Mouse (Mus musculus): ENCODE data around the gene Tmem101. TPM values are rescaled to one million over a fixed set of nuclear protein-coding genes. Genes with fewer than 3 reads are reported as not detected.

Tmem101 gene
- polyA plus RNA-seq, 1 experiment from 2014 or later = 32.8 TPM

- Histone ChIP-seq H3K9ac (replicated peaks; ENCODE audit: low read length) (no peak within 1 kb of the TSS), H3K27ac (replicated peaks; ENCODE audit: low read depth, low read length) (no peak within 1 kb of the TSS), H3K4me1 (ENCODE audit: control insufficient read depth, insufficient read depth, low read length) (0 out of 2 replicates have a peak, but pooled peaks cover 3% of the 10 kb centered on the region), H3K4me2 (ENCODE audit: low read length) (peak within 1 kb of the TSS; percentile 37), H3K9me3 (ENCODE audit: control insufficient read depth, low read length) (no peaks in the 10 kb centered on the region), H3K27me3 (ENCODE audit: control insufficient read depth, insufficient read depth, low read length) (peaks cover 56% of the 10 kb centered on the region), H3K36me3 (ENCODE audit: control insufficient read depth, insufficient read depth, low read length) (no peaks in the 10 kb centered on the region), H3K4me3 (replicated peaks; ENCODE audit: low read depth, low read length) (peak within 1 kb of the TSS; percentile 14; the same call in 1 of the 2 replicates)
- 2% methylated on average over 50 of the region's 50 CpGs for WGBS
- no peak for ATAC-seq (ENCODE audit: low FRiP score, low TSS enrichment)
- no peak for DNase-seq
These were observed 10.7 kb downstream of the Tmem101 start, which contains the start of gene Nags for GRCm38 (mm10) chr11:102145471-102146001. Nags (plus strand) TSS chr11:102145513.

GRCm38 (mm10) chr11:102144957-102145470 is 11.2 kb downstream of the Tmem101 start:
- ATAC-seq (ENCODE audit: low FRiP score, low TSS enrichment) = no peak
- 22% methylated on average over 13 of the region's 13 CpGs for WGBS
- Histone ChIP-seq H3K4me3 (replicated peaks; ENCODE audit: low read depth, low read length) (peak overlapping the region; percentile 14; the same call in 1 of the 2 replicates), H3K27ac (replicated peaks; ENCODE audit: low read depth, low read length) (no peak overlapping the region), H3K4me1 (ENCODE audit: control insufficient read depth, insufficient read depth, low read length) (0 out of 2 replicates have a peak, but pooled peaks cover 3% of the 10 kb centered on the region), H3K27me3 (ENCODE audit: control insufficient read depth, insufficient read depth, low read length) (peaks cover 56% of the 10 kb centered on the region), H3K4me2 (ENCODE audit: low read length) (peak overlapping the region; percentile 37), H3K9ac (replicated peaks; ENCODE audit: low read length) (no peak overlapping the region), H3K9me3 (ENCODE audit: control insufficient read depth, low read length) (no peaks in the 10 kb centered on the region), H3K36me3 (ENCODE audit: control insufficient read depth, insufficient read depth, low read length) (no peaks in the 10 kb centered on the region)
- no peak for DNase-seq

GRCm38 (mm10) chr11:102142355-102142754 is 13.8 kb downstream of the Tmem101 start:
- no peak for DNase-seq
- H3K9me3 ChIP-seq (ENCODE audit: control insufficient read depth, low read length) = no peaks in the 10 kb centered on the region
- no peak overlapping the region for H3K4me3 ChIP-seq (replicated peaks; ENCODE audit: low read depth, low read length)
- no peak overlapping the region for H3K27ac ChIP-seq (replicated peaks; ENCODE audit: low read depth, low read length)
- H3K4me2 ChIP-seq (ENCODE audit: low read length) = no peak overlapping the region
- H3K27me3 ChIP-seq (ENCODE audit: control insufficient read depth, insufficient read depth, low read length) = peaks cover 39% of the 10 kb centered on the region
- no peak overlapping the region for H3K9ac ChIP-seq (replicated peaks; ENCODE audit: low read length)
- no peaks in the 10 kb centered on the region for H3K36me3 ChIP-seq (ENCODE audit: control insufficient read depth, insufficient read depth, low read length)
- 0 out of 2 replicates have a peak, but pooled peaks cover 3% of the 10 kb centered on the region for H3K4me1 ChIP-seq (ENCODE audit: control insufficient read depth, insufficient read depth, low read length)
- 71% methylated on average over 7 of the region's 7 CpGs for WGBS
- no peak for ATAC-seq (ENCODE audit: low FRiP score, low TSS enrichment)

- 2% methylated on average over 5 of the region's 5 CpGs for WGBS
- Histone ChIP-seq H3K36me3 (ENCODE audit: control insufficient read depth, insufficient read depth, low read length) (no peaks in the 10 kb centered on the region), H3K9me3 (ENCODE audit: control insufficient read depth, low read length) (no peaks in the 10 kb centered on the region), H3K4me1 (ENCODE audit: control insufficient read depth, insufficient read depth, low read length) (0 out of 2 replicates have a peak, but pooled peaks cover 3% of the 10 kb centered on the region), H3K4me2 (ENCODE audit: low read length) (no peak overlapping the region), H3K27me3 (ENCODE audit: control insufficient read depth, insufficient read depth, low read length) (peaks cover 21% of the 10 kb centered on the region), H3K27ac (replicated peaks; ENCODE audit: low read depth, low read length) (no peak overlapping the region), H3K9ac (replicated peaks; ENCODE audit: low read length) (no peak overlapping the region), H3K4me3 (replicated peaks; ENCODE audit: low read depth, low read length) (no peak overlapping the region)
- no peak for ATAC-seq (ENCODE audit: low FRiP score, low TSS enrichment)
- peak; percentile 85 for DNase-seq
These were observed 15.7 kb downstream of the Tmem101 start for GRCm38 (mm10) chr11:102140508-102140907.

- DNase-seq (peak; percentile 90), ATAC-seq (ENCODE audit: low FRiP score, low TSS enrichment) (no peak)
- H3K4me3 ChIP-seq (replicated peaks; ENCODE audit: low read depth, low read length) = peak overlapping the region; percentile 20
- H3K9ac ChIP-seq (replicated peaks; ENCODE audit: low read length) = 0 out of 2 replicates have a peak overlapping the region, but pooled peaks have one; percentile 20
- H3K4me1 ChIP-seq (ENCODE audit: control insufficient read depth, insufficient read depth, low read length) = no peaks in the 10 kb centered on the region
- H3K27ac ChIP-seq (replicated peaks; ENCODE audit: low read depth, low read length) = no peak overlapping the region
- under 1% methylated on average over 18 of the region's 18 CpGs for WGBS
- H3K9me3 ChIP-seq (ENCODE audit: control insufficient read depth, low read length) = no peaks in the 10 kb centered on the region
- peak overlapping the region; percentile 54 for H3K4me2 ChIP-seq (ENCODE audit: low read length)
- no peaks in the 10 kb centered on the region for H3K36me3 ChIP-seq (ENCODE audit: control insufficient read depth, insufficient read depth, low read length)
- peaks cover 3% of the 10 kb centered on the region for H3K27me3 ChIP-seq (ENCODE audit: control insufficient read depth, insufficient read depth, low read length)
These were observed 17.8 kb downstream of the Tmem101 start for GRCm38 (mm10) chr11:102138447-102138740.

- 46% methylated on average over 13 of the region's 13 CpGs for WGBS
- ATAC-seq (ENCODE audit: low FRiP score, low TSS enrichment) (no peak), DNase-seq (no peak)
- no peaks in the 10 kb centered on the region for H3K9me3 ChIP-seq (ENCODE audit: control insufficient read depth, low read length)
- H3K4me1 ChIP-seq (ENCODE audit: control insufficient read depth, insufficient read depth, low read length) = no peaks in the 10 kb centered on the region
- H3K27me3 ChIP-seq (ENCODE audit: control insufficient read depth, insufficient read depth, low read length) = peaks cover 3% of the 10 kb centered on the region; the same call in 1 of the 2 replicates
- no peaks in the 10 kb centered on the region for H3K36me3 ChIP-seq (ENCODE audit: control insufficient read depth, insufficient read depth, low read length)
- no peak overlapping the region for H3K27ac ChIP-seq (replicated peaks; ENCODE audit: low read depth, low read length)
- H3K9ac ChIP-seq (replicated peaks; ENCODE audit: low read length) = 0 out of 2 replicates have a peak overlapping the region, but pooled peaks have one; percentile 20
- peak overlapping the region; percentile 20 for H3K4me3 ChIP-seq (replicated peaks; ENCODE audit: low read depth, low read length)
- peak overlapping the region; percentile 54 for H3K4me2 ChIP-seq (ENCODE audit: low read length)
These were observed 18.4 kb downstream of the Tmem101 start for GRCm38 (mm10) chr11:102137625-102138446.

- Histone ChIP-seq H3K27me3 (ENCODE audit: control insufficient read depth, insufficient read depth, low read length) (no peaks in the 10 kb centered on the region), H3K4me2 (ENCODE audit: low read length) (no peak overlapping the region), H3K27ac (replicated peaks; ENCODE audit: low read depth, low read length) (no peak overlapping the region), H3K9me3 (ENCODE audit: control insufficient read depth, low read length) (no peaks in the 10 kb centered on the region), H3K9ac (replicated peaks; ENCODE audit: low read length) (no peak overlapping the region), H3K4me3 (replicated peaks; ENCODE audit: low read depth, low read length) (no peak overlapping the region), H3K4me1 (ENCODE audit: control insufficient read depth, insufficient read depth, low read length) (no peaks in the 10 kb centered on the region), H3K36me3 (ENCODE audit: control insufficient read depth, insufficient read depth, low read length) (no peaks in the 10 kb centered on the region)
- peak; percentile 51 for DNase-seq
- WGBS = 33% methylated on average over 4 of the region's 4 CpGs
- ATAC-seq (ENCODE audit: low FRiP score, low TSS enrichment) = no peak
These were observed 21.7 kb downstream of the Tmem101 start for GRCm38 (mm10) chr11:102134516-102134915.

- WGBS = 84% methylated on average over 6 of the region's 6 CpGs
- Histone ChIP-seq H3K36me3 (ENCODE audit: control insufficient read depth, insufficient read depth, low read length) (no peaks in the 10 kb centered on the region), H3K27me3 (ENCODE audit: control insufficient read depth, insufficient read depth, low read length) (no peaks in the 10 kb centered on the region), H3K4me1 (ENCODE audit: control insufficient read depth, insufficient read depth, low read length) (0 out of 2 replicates have a peak, but pooled peaks cover 4% of the 10 kb centered on the region), H3K27ac (replicated peaks; ENCODE audit: low read depth, low read length) (no peak overlapping the region), H3K9ac (replicated peaks; ENCODE audit: low read length) (no peak overlapping the region), H3K4me3 (replicated peaks; ENCODE audit: low read depth, low read length) (no peak overlapping the region), H3K4me2 (ENCODE audit: low read length) (no peak overlapping the region), H3K9me3 (ENCODE audit: control insufficient read depth, low read length) (no peaks in the 10 kb centered on the region)
- ATAC-seq (ENCODE audit: low FRiP score, low TSS enrichment) = no peak
- DNase-seq = no peak
These were observed 38.8 kb downstream of the Tmem101 start for GRCm38 (mm10) chr11:102117386-102117785.

Data from midbrain, embryonic 14.5 days (tissue).